Mouse (Mus musculus) cerebellum, adult 2 months (tissue): ENCODE results near the gene Pcgf2. TPM values are rescaled to one million over a fixed set of nuclear protein-coding genes. Genes with fewer than 3 reads are reported as not detected.

ENCODE experiments used
- DNase-seq, 2 experiments: peaks; one replicate each; pipeline ENCODE4 v3.0.0; 2021
- H3K27ac ChIP-seq: fragments of 200-500 bp; 2 replicates; pipeline ENCODE4 v1.5.1; 2012; ENCODE audit warnings: low read length, control low read depth, inconsistent platforms; ENCODE audit not compliant: insufficient read depth
- H3K27me3 ChIP-seq: fragments of 200-500 bp; 2 replicates; pipeline ENCODE4 v1.6.1; 2012; ENCODE audit warnings: inconsistent platforms, mild to moderate bottlenecking, low read length, moderate library complexity; ENCODE audit not compliant: control insufficient read depth, insufficient read depth
- H3K4me1 ChIP-seq: fragments of 200-500 bp; 2 replicates; pipeline ENCODE4 v1.6.1; 2011; ENCODE audit warnings: low read length; ENCODE audit not compliant: control insufficient read depth, insufficient read depth
- H3K4me3 ChIP-seq: fragments of 200-500 bp; replicated peaks from 2 replicates; pipeline ENCODE3; 2011; ENCODE audit warnings: mild to moderate bottlenecking, low read depth, low read length, control low read depth; ENCODE audit not compliant: insufficient read depth
- CTCF ChIP-seq: fragments of 200-500 bp; IDR thresholded peaks from 2 replicates; pipeline ENCODE4 v1.5.1; 2011; ENCODE audit warnings: low read depth, mild to moderate bottlenecking, control low read depth, low read length, moderate library complexity, borderline replicate concordance; ENCODE audit not compliant: insufficient read depth
- POLR2A ChIP-seq: fragments of 200-500 bp; IDR thresholded peaks from 2 replicates; pipeline ENCODE4 v1.6.1; 2011; ENCODE audit warnings: low read length, control low read depth, borderline replicate concordance; ENCODE audit not compliant: insufficient read depth
- WGBS: fragments of 180-500 bp; shearing (Covaris S2); methylation state at CpG from one replicate; pipeline ENCODE4 v1.1.7; 2018; 5-methylcytosine and 5-hydroxymethylcytosine counted together
- polyA plus RNA-seq: library from polyadenylated mRNA; depleted of rRNA; stranded (reverse); fragments of >200 nt; gene quantifications from 2 replicates; pipeline ENCODE4 v1.2.3, GENCODE M21; 2012

Gene Pcgf2
- polyA plus RNA-seq, 1 experiment, result 54.3 TPM

GRCm38 (mm10) chr11:97733689-97734088 lies 33.4 kb upstream of the Pcgf2 start:
- WGBS, result 74% methylated on average over 10 of the region's 10 CpGs
- Histone ChIP-seq H3K4me1 (no peaks in the 10 kb centered on the region), H3K27ac (no peak overlapping the region), H3K4me3 (no peak overlapping the region), H3K27me3 (no peaks in the 10 kb centered on the region)
- TF ChIP-seq POLR2A, result no peak
- no peak for TF ChIP-seq CTCF
- DNase-seq, result no peak

DNA sequence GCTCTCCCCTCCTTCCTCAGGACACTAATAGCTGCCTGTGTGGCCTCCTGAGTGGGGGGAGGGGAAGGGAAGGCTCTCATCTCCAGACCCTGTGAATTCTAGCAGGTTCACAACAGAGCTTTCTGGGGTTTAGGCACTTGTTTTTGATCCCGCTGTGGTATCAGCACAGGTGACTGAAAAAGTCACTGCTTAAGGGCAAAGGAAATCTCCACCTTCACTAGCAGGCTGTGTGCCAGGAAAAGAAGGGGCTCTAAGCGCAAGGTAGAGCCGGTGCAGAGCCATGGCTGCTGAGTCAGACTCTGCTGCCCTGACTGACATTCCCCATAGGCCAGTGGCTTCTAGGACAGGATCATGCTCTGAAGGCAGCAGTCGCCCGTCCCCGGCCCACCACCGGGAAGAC lies 28.4 kb upstream of the Pcgf2 start:
- H3K27ac ChIP-seq, result no peak overlapping the region
- DNase-seq, result no peak
- H3K4me1 ChIP-seq, result no peaks in the 10 kb centered on the region; the same call in 1 of the 2 replicates
- TF ChIP-seq POLR2A, result no peak
- H3K4me3 ChIP-seq, result no peak overlapping the region
- WGBS, result 86% methylated on average over 7 of the region's 7 CpGs
- H3K27me3 ChIP-seq, result no peaks in the 10 kb centered on the region

GRCm38 (mm10) chr11:97728311-97728710 lies 28.0 kb upstream of the Pcgf2 start:
- H3K27me3 ChIP-seq, result no peaks in the 10 kb centered on the region

GRCm38 (mm10) chr11:97723709-97724108 lies 23.4 kb upstream of the Pcgf2 start:
- WGBS, result 56% methylated on average over 7 of the region's 7 CpGs
- Histone ChIP-seq H3K27ac (no peak overlapping the region), H3K4me1 (peaks cover 6% of the 10 kb centered on the region; the same call in 1 of the 2 replicates), H3K27me3 (no peaks in the 10 kb centered on the region), H3K4me3 (no peak overlapping the region)
- no peak for TF ChIP-seq CTCF
- DNase-seq, result no peak

More at GRCm38 (mm10) chr11:97728311-97728710, 28.0 kb upstream of the Pcgf2 start:
- H3K4me1 ChIP-seq, result no peaks in the 10 kb centered on the region; the same call in 1 of the 2 replicates
- no peak overlapping the region for H3K27ac ChIP-seq
- TF ChIP-seq CTCF (no peak), POLR2A (no peak)
- DNase-seq, result no peak
- 78% methylated on average over 7 of the region's 7 CpGs for WGBS
- no peak overlapping the region for H3K4me3 ChIP-seq

- WGBS, result 94% methylated on average over 4 of the region's 4 CpGs
- no peak overlapping the region for H3K27ac ChIP-seq
- H3K27me3 ChIP-seq, result no peaks in the 10 kb centered on the region
- H3K4me3 ChIP-seq, result no peak overlapping the region
- peaks cover 6% of the 10 kb centered on the region; the same call in 1 of the 2 replicates for H3K4me1 ChIP-seq
- TF ChIP-seq POLR2A (no peak), CTCF (no peak)
- DNase-seq, result no peak
Observed at GRCm38 (mm10) chr11:97721338-97721737, 21.0 kb upstream of the Pcgf2 start.

GRCm38 (mm10) chr11:97719041-97719440 lies 18.7 kb upstream of the Pcgf2 start:
- Histone ChIP-seq H3K4me1 (peaks cover 6% of the 10 kb centered on the region), H3K27ac (no peak overlapping the region), H3K27me3 (no peaks in the 10 kb centered on the region), H3K4me3 (no peak overlapping the region)
- DNase-seq, result no peak
- TF ChIP-seq POLR2A, result no peak
- TF ChIP-seq CTCF, result no peak
- 85% methylated on average over 4 of the region's 4 CpGs for WGBS

DNA sequence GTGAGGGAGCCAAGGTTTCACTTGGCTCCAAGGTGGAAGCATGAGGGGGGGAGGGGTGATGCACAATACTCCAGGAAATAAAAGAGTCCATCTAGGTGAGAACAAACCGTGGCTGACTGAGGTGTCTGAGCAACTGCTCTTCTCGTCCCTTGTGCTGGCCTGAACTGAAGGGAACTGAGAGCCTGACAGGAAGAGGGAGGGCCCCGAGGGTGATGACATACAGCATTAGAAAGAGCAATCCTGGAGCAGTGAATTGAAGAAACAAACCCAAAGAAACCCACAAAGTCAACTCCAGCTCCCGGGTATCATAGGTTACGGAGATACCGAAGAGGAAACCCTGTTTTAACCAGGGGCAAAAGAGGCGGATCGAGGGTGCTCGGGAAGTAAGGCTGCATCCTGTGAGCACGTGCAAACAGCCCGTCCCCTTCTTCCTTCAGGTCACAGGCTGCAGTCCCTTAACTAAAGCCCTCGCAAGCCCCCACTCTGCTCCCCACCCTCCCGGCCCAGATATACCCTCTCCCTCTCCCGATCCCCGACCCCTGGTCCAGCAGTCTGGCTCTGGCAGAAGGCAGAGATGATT lies 18.1 kb upstream of the Pcgf2 start:
- no peaks in the 10 kb centered on the region for H3K27me3 ChIP-seq
- no peak overlapping the region for H3K27ac ChIP-seq
- H3K4me1 ChIP-seq, result peaks cover 12% of the 10 kb centered on the region
- DNase-seq, result no peak
- 84% methylated on average over 15 of the region's 15 CpGs for WGBS
- no peak overlapping the region for H3K4me3 ChIP-seq
- TF ChIP-seq CTCF (no peak), POLR2A (no peak)

DNA sequence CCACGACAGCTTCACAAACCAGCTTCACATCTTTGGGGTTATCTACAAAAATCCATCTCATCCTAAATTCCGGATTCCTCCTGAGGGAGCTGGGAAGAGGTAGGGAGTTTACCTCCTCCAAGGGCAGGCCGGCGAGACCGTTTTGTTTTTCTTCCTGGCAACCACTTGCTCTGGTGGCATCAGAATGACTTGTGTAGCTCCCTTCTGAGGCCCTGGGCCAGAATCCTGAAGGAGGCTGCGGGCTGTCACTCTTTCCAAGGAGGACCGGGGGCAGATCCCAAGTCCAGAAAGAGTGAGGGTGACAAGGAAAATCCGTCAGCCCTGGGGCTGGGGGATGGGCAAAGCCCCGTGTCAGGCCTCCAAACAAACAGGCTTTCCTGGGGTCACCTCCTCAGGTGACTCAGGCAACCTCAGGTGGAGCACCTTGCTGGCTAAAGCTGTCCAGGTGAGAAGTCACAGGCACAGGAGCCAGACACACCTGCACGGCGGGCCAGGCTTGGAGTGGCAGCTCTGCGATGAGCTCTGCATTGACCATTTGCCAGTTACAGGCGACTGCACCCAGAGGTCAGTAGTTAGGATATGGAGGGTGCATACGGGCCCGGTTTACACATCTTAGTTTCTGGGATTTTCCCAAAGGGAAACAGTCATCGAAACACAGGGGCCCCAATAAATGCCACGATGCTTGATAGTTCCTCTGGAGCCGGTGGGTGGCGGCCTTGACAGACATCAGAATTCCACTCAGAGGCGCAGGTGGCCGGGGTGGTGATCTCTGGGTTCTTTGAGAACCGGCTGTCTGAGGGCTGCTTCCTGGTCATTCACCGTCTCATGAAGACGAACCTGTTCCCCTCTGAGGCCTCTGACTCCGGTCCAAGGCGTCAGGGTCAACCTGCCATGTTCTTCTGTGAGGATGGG lies 17.3 kb upstream of the Pcgf2 start:
- no peak for DNase-seq
- Histone ChIP-seq H3K4me3 (no peak overlapping the region), H3K4me1 (peaks cover 10% of the 10 kb centered on the region), H3K27me3 (no peaks in the 10 kb centered on the region), H3K27ac (no peak overlapping the region)
- WGBS, result 83% methylated on average over 26 of the region's 26 CpGs
- TF ChIP-seq POLR2A, result no peak
- no peak for TF ChIP-seq CTCF
